Mouse (Mus musculus) intestine, postnatal 0 days (tissue): Measurements from ENCODE around the gene Gab1. TPM values are rescaled to one million over a fixed set of nuclear protein-coding genes. Genes with fewer than 3 reads are reported as not detected.

Experiments
- ATAC-seq: fragments of 200-750 bp; cut with Nextera tagmentation; 2 replicates; pipeline ENCODE4 v1.8.0; 2017; ENCODE audit warnings: mild to moderate bottlenecking, moderate TSS enrichment, moderate library complexity
- H3K27ac ChIP-seq: fragments of 300-500 bp; sonication (generic); 2 replicates; pipeline ENCODE4 v1.5.1; 2014; ENCODE audit warnings: mild to moderate bottlenecking, low read depth, low read length, moderate library complexity
- H3K27me3 ChIP-seq: fragments of 300-500 bp; sonication (generic); replicated peaks from 2 replicates; pipeline ENCODE4 v1.6.1; 2014; ENCODE audit warnings: low read length, mixed read lengths; ENCODE audit not compliant: control insufficient read depth, insufficient read depth
- H3K36me3 ChIP-seq: fragments of 300-500 bp; sonication (generic); 2 replicates; pipeline ENCODE4 v1.6.1; 2014; ENCODE audit warnings: mild to moderate bottlenecking, moderate library complexity; ENCODE audit not compliant: control insufficient read depth, insufficient read depth
- H3K4me1 ChIP-seq: fragments of 300-500 bp; sonication (generic); replicated peaks from 2 replicates; pipeline ENCODE4 v1.6.1; 2014; ENCODE audit warnings: antibody characterized with exemption, low read length, mixed read lengths; ENCODE audit not compliant: control insufficient read depth, insufficient read depth
- H3K4me2 ChIP-seq: fragments of 300-500 bp; sonication (generic); replicated peaks from 2 replicates; pipeline ENCODE4 v1.6.1; 2014; ENCODE audit warnings: low read depth, mild to moderate bottlenecking, moderate library complexity
- H3K4me3 ChIP-seq: fragments of 300-500 bp; sonication (generic); 2 replicates; pipeline ENCODE4 v1.5.1; 2014; ENCODE audit warnings: low read depth, low read length
- H3K9ac ChIP-seq: fragments of 300-500 bp; sonication (generic); 2 replicates; pipeline ENCODE4 v1.6.1; 2014; ENCODE audit warnings: mild to moderate bottlenecking, low read depth, low read length
- H3K9me3 ChIP-seq: fragments of 300-500 bp; sonication (generic); 2 replicates; pipeline ENCODE4 v1.6.1; 2016; ENCODE audit warnings: mixed run types; ENCODE audit not compliant: control insufficient read depth
- CTCF ChIP-seq: sonication (generic); IDR thresholded peaks from 2 replicates; pipeline ENCODE4 v1.5.1; 2016; ENCODE audit warnings: low read depth, mild to moderate bottlenecking, control low read depth, antibody characterized with exemption, moderate library complexity
- WGBS: fragments of 180-500 bp; shearing (Covaris S2); extraction: QIAGEN DNeasy Blood & Tissue Kit; methylation state at CpG from one replicate; pipeline ENCODE4 v1.1.7; 2014; 5-methylcytosine and 5-hydroxymethylcytosine counted together
- polyA plus RNA-seq: library from polyadenylated mRNA; unstranded; fragments of >200 nt; fragmentation: Nextera tagmentation; extraction: Ambion mirVana; gene quantifications from 2 replicates; pipeline ENCODE4 v1.2.1, GENCODE M21; 2015

Gab1 gene
- polyA plus RNA-seq, 1 experiment from 2014 or later = 9.1 TPM

DNA sequence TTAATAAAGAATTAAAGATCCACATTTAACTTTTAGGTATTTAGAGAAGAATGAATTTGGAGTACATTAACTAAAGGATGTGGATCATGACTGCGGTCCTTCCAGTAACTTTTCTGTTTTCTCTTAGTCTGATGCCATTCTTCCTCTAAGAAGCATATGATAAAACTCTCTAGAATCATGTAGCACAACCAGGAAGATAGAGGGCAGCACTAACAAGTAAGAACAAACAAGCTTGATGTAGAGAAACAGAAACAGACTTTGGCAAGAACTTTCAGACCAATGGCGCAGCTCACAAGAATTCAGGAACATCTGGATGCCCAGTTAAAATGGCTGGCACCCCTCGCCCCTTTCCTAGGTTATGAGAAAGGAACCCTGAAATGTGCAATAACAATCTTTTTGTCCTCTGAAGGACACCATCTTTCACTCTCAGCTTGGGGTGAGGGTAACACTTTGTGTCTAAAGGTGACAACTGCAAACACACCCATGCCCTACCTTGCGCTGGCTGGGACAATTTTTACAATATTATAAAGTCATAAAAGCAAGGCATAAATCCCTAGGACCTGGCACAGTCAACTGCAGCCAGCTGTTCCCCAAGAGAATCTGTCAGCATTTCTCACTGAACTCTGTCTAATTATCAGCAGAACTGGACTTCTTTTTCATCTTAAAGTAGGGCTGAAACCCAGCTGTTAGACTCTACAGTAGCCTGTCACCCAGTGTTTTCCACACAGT, 107.4 kb downstream of the Gab1 start:
- Histone ChIP-seq H3K27me3 (no peaks in the 10 kb centered on the region), H3K9me3 (no peaks in the 10 kb centered on the region), H3K36me3 (peaks cover 48% of the 10 kb centered on the region), H3K4me3 (no peak overlapping the region), H3K4me2 (peak overlapping the region; percentile 21; the same call in 1 of the 2 replicates), H3K9ac (no peak overlapping the region), H3K27ac (peak overlapping the region; percentile 87), H3K4me1 (0 out of 2 replicates have a peak, but pooled peaks cover 3% of the 10 kb centered on the region)
- 69% methylated on average over 4 of the region's 4 CpGs for WGBS
- TF ChIP-seq CTCF = peak; percentile 82
- ATAC-seq = peak; percentile 91

DNA sequence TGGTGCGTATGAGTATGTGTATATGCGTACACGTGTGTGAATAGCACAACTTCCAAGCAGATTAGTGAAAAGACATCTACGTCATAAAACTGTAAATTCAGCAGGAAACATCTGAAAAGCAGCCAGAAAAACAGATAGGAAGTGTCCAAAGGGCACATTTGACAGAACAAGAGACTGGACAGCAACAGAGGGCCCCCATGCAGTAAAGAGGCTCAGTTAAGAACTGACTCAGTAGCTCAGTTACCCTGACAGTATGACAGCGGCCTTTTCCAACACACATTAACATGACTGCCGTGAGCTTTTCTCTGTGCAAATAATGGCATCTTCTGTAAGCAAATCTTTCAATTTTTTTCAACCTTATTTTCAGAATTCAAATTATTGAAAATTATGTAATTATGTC, 111.9 kb downstream of the Gab1 start:
- Histone ChIP-seq H3K4me3 (no peak overlapping the region), H3K27me3 (no peaks in the 10 kb centered on the region), H3K36me3 (peaks cover 43% of the 10 kb centered on the region), H3K9me3 (no peaks in the 10 kb centered on the region), H3K27ac (peak overlapping the region; percentile 54), H3K4me1 (no peaks in the 10 kb centered on the region), H3K4me2 (no peak overlapping the region), H3K9ac (no peak overlapping the region)
- peak; percentile 91 for ATAC-seq
- no peak for TF ChIP-seq CTCF
- WGBS = 47% methylated on average over 6 of the region's 6 CpGs

DNA sequence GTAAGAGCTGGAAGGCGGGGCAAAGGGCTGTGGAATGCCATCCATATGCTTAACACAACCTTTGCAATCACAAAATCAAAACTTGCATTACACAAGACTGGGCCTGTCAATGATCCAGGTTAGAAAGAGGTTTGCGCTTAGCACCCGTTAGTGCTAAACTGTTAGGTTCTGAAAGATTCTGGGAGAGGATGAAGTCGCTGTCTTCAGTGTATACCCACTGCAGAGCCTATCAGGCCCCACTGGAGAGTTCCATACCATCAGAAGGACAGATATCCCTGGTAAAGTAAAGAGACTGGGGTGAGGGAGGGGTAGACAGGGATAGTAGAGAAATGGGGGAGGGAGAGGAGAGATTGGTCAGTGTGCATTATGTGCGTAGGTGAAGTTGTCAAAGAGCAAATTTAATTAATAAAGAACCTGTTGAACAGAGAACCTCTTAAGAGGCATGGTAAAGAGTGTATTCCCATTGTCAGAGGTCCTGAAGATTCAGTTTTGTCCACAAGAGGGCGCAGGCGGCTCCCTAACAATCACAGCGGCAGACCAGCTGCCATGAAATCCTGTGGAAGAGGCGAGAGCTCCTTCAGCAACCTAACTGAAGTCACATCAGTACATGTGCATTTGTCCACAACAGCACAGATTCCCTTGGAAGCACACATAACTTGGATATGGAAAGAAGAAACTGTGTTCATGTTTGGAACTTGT, 127.2 kb downstream of the Gab1 start:
- H3K4me1 ChIP-seq = no peaks in the 10 kb centered on the region
- peak; percentile 66 for ATAC-seq
- no peaks in the 10 kb centered on the region for H3K9me3 ChIP-seq
- H3K9ac ChIP-seq = no peak overlapping the region
- peak; percentile 97 for TF ChIP-seq CTCF
- 31% methylated on average over 9 of the region's 9 CpGs for WGBS
- H3K27ac ChIP-seq = no peak overlapping the region
- H3K36me3 ChIP-seq = no peaks in the 10 kb centered on the region
- no peak overlapping the region for H3K4me3 ChIP-seq
- no peak overlapping the region for H3K4me2 ChIP-seq
- no peaks in the 10 kb centered on the region for H3K27me3 ChIP-seq

DNA sequence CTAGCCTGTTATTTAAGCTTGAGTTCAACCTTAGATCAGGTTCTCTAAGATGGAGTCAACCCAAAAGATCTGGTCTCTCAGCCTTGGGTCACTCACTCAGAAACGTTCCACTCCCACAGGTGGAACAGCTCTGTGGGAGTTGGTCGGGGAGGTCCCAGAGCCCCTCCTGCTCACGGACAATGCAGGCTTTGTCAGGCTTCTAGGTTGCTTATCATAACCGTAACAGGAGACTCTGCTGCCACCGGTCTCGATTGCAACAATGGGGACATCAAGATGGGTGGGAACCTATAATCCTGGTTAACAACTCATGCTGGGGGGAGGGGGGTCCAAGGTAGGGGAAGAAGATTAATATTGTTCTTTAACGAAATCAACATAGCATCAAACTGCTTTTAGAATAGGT, 127.9 kb downstream of the Gab1 start:
- Histone ChIP-seq H3K9ac (no peak overlapping the region), H3K27ac (no peak overlapping the region), H3K4me3 (no peak overlapping the region), H3K36me3 (no peaks in the 10 kb centered on the region), H3K27me3 (no peaks in the 10 kb centered on the region), H3K9me3 (no peaks in the 10 kb centered on the region), H3K4me2 (no peak overlapping the region), H3K4me1 (no peaks in the 10 kb centered on the region)
- no peak for ATAC-seq
- 49% methylated on average over 7 of the region's 7 CpGs for WGBS
- TF ChIP-seq CTCF = no peak

DNA sequence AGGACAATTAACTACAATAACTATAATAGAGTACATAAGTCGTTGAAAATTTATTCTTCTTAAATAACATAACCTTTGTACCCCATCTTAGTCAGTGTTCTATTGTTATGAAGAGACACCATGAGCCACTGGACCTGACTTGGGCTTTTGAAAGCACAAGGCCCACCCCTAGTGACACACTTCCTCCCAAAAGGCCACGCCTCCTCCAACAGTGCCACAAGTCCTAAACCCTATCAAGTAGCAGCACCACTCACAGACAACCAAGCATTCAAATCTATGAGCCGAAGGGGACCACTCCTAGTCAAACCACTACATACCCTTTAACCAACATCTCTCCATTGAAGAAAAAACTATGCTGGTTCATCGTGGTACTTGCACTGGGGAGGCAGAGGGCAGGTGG, 131.2 kb downstream of the Gab1 start:
- Histone ChIP-seq H3K36me3 (no peaks in the 10 kb centered on the region), H3K27ac (no peak overlapping the region), H3K9me3 (no peaks in the 10 kb centered on the region), H3K27me3 (no peaks in the 10 kb centered on the region), H3K4me3 (no peak overlapping the region), H3K9ac (no peak overlapping the region), H3K4me1 (no peaks in the 10 kb centered on the region), H3K4me2 (no peak overlapping the region)
- no peak for TF ChIP-seq CTCF
- no peak for ATAC-seq
- 88% methylated on average over 4 of the region's 4 CpGs for WGBS

DNA sequence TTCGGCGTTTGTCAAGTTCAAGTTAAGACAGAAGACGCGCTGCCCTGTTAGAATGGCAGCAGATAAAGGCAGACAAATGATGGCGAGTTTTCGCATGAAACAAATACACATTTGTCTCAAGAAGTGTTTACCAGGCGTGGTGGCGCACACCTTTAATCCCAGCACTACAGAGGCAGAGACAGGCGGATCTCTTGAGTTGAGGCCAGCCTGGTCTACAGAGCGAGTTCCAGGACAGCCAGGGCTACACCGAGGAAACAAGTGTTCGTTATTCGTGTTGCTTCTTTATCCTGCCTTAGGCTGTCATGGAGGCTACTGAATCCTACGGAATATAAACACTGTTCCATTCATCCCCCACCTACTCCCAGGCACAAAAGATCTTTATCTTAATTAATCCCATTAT, 140.4 kb downstream of the Gab1 start:
- WGBS = 11% methylated on average over 14 of the region's 14 CpGs
- H3K36me3 ChIP-seq = peaks cover 9% of the 10 kb centered on the region
- no peaks in the 10 kb centered on the region for H3K9me3 ChIP-seq
- H3K27me3 ChIP-seq = no peaks in the 10 kb centered on the region
- H3K4me3 ChIP-seq = peak overlapping the region; percentile 45
- H3K9ac ChIP-seq = peak overlapping the region; percentile 51
- no peak for TF ChIP-seq CTCF
- no peaks in the 10 kb centered on the region for H3K4me1 ChIP-seq
- H3K4me2 ChIP-seq = peak overlapping the region; percentile 67
- ATAC-seq = peak; percentile 8; the same call in 1 of the 2 replicates
- peak overlapping the region; percentile 92 for H3K27ac ChIP-seq
